Comparison of ENCODE assay signal across 9 mouse cellular contexts in the genomic region with DNA sequence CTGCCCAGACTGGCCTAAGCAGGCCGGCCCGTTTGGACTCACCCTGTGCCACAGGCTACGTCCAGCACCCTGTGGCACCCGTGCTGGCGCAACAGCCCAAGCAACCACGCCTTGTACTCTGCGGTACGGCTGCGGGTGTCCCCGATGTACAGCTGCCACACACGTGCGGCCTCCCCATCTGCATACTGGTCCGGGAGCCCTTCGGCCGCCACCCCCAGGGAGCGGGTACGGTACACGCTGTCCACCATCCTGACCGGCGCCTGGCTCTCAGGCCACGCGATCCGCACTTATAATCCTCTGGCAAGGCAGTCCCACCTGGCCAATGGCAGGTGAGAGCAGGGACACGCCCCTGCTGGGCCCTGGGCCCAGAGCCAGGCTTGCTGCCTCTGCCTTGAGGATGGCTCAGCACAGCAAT. TPM values are rescaled to one million over a fixed set of nuclear protein-coding genes. Genes with fewer than 3 reads are reported as not detected.
DNase-seq lines count a peak whose midpoint lies in the region; ATAC-seq lines count a peak whose summit lies in the region.
"Had no signal": no experiment of that assay in that cellular context is flagged by ENCODE, and none has a peak within 500 bp of the region (broad histone marks: within the 10 kb centered on the region; RNA-seq: fewer than 3 reads in every experiment).

A gene (minus strand): TSS at position 265 of the 415 bp plus-strand sequence.

- no peaks in the 10 kb centered on the region; the same call in 1 of the 2 replicates for H3K36me3 ChIP-seq in neural tube, embryonic 11.5 days (ENCODE audit: control insufficient read depth, insufficient read depth, low read length)
- H3K36me3 ChIP-seq in forebrain, embryonic 13.5 days (ENCODE audit: poor library complexity, severe bottlenecking): peaks cover 14% of the 10 kb centered on the region

- ATAC-seq in neural tube, embryonic 11.5 days (ENCODE audit: insufficient read depth, low FRiP score, low TSS enrichment): no peak
- no peak for ATAC-seq in forebrain, embryonic 13.5 days

- H3K4me2 ChIP-seq in neural tube, embryonic 11.5 days (ENCODE audit: low read depth): no peak within 1 kb of the TSS; the same call in 1 of the 2 replicates
- H3K4me2 ChIP-seq in forebrain, embryonic 13.5 days: peak within 1 kb of the TSS; percentile 5; the same call in 1 of the 2 replicates

- peak within 1 kb of the TSS; percentile 32; the same call in 1 of the 2 replicates for H3K9ac ChIP-seq in neural tube, embryonic 11.5 days (ENCODE audit: low read length)
- H3K9ac ChIP-seq in forebrain, embryonic 13.5 days: 0 out of 2 replicates have a peak within 1 kb of the TSS, but pooled peaks have one; percentile 34

- H3K4me1 ChIP-seq in neural tube, embryonic 11.5 days (ENCODE audit: control insufficient read depth, insufficient read depth, low read length): no peaks in the 10 kb centered on the region
- H3K4me1 ChIP-seq in forebrain, embryonic 13.5 days: no peaks in the 10 kb centered on the region

- H3K27ac ChIP-seq in neural tube, embryonic 11.5 days (ENCODE audit: low read depth, low read length): no peak within 1 kb of the TSS
- no peak within 1 kb of the TSS for H3K27ac ChIP-seq in forebrain, embryonic 13.5 days

- H3K4me3 ChIP-seq in neural tube, embryonic 11.5 days (ENCODE audit: low read depth, low read length): no peak within 1 kb of the TSS
- no peak within 1 kb of the TSS for H3K4me3 ChIP-seq in forebrain, embryonic 13.5 days
- H3K4me3 ChIP-seq: megakaryocyte, embryonic 14.5 days had no signal

- DNase-seq in neural tube, embryonic 11.5 days (ENCODE audit: low spot score): no peak
- no peak for DNase-seq in neural tube, embryonic 10.5 days (ENCODE audit: extremely low spot score, low spot score)
- DNase-seq in kidney, postnatal 25 days: peak; percentile 85 to 95
- peak; percentile 57 to 77 for DNase-seq in lung, postnatal 4 days
- DNase-seq in frontal cortex, postnatal 25 days (ENCODE audit: low spot score in 2 of 2): no peak
- DNase-seq in ovary, adult 18-20 months (ENCODE audit: low spot score): no peak
- no peak for DNase-seq in layer of hippocampus, adult 8-10 months (ENCODE audit: low spot score in 2 of 2)

- WGBS in neural tube, embryonic 11.5 days: 18% methylated on average over 24 of the region's 24 CpGs
- 20% methylated on average over 24 of the region's 24 CpGs for WGBS in forebrain, embryonic 13.5 days

- peaks cover 6% of the 10 kb centered on the region; the same call in 1 of the 2 replicates for H3K27me3 ChIP-seq in neural tube, embryonic 11.5 days (ENCODE audit: control insufficient read depth, insufficient read depth, low read length)
- peaks cover 15% of the 10 kb centered on the region for H3K27me3 ChIP-seq in forebrain, embryonic 13.5 days

- H3K9me3 ChIP-seq in neural tube, embryonic 11.5 days (ENCODE audit: control insufficient read depth, low read length): no peaks in the 10 kb centered on the region
- H3K9me3 ChIP-seq in forebrain, embryonic 13.5 days (replicated peaks): no peaks in the 10 kb centered on the region
- H3K9me3 ChIP-seq: megakaryocyte, embryonic 14.5 days had no signal

RNA-seq across cellular contexts. Expression of the gene that starts here (rescaled TPM):
- polyA plus RNA-seq in neural tube, embryonic 11.5 days (2014; fragmentation: Nextera tagmentation; extraction: Ambion mirVana): 0.37 TPM in 1 of 2 replicates, not detected in the other
- polyA plus RNA-seq in forebrain, embryonic 13.5 days (2015; fragmentation: Nextera tagmentation; extraction: Ambion mirVana): 0.52 and 0.58 TPM in 2 replicates
- 1 to 10 TPM in 2 of 4 experiments, under 1 TPM in 1, not detected in 1; 0.61 to 1.6 (median 1.2) TPM for total RNA-seq in layer of hippocampus, adult 8-10 months (2022)

Comparison
In these comparisons a context has a peak if more than half of its experiments do, and no peak if none do; other contexts are left out.
1. DNase-seq: peak in kidney, postnatal 25 days (2 of 2) and lung, postnatal 4 days (2 of 2); none in neural tube, embryonic 11.5 days (single experiment), neural tube, embryonic 10.5 days (single experiment), frontal cortex, postnatal 25 days (0 of 2), ovary, adult 18-20 months (single experiment) and layer of hippocampus, adult 8-10 months (0 of 2).